Mouse (Mus musculus) intestine, postnatal 0 days (tissue): ENCODE results near the gene Klc1. TPM values are rescaled to one million over a fixed set of nuclear protein-coding genes. Genes with fewer than 3 reads are reported as not detected.

ENCODE experiments used
- ATAC-seq: fragments of 200-750 bp; cut with Nextera tagmentation; 2 replicates; pipeline ENCODE4 v1.8.0; 2017; ENCODE audit warnings: mild to moderate bottlenecking, moderate TSS enrichment, moderate library complexity
- H3K27ac ChIP-seq: fragments of 300-500 bp; sonication (generic); 2 replicates; pipeline ENCODE4 v1.5.1; 2014; ENCODE audit warnings: mild to moderate bottlenecking, low read depth, low read length, moderate library complexity
- H3K27me3 ChIP-seq: fragments of 300-500 bp; sonication (generic); replicated peaks from 2 replicates; pipeline ENCODE4 v1.6.1; 2014; ENCODE audit warnings: low read length, mixed read lengths; ENCODE audit not compliant: control insufficient read depth, insufficient read depth
- H3K36me3 ChIP-seq: fragments of 300-500 bp; sonication (generic); 2 replicates; pipeline ENCODE4 v1.6.1; 2014; ENCODE audit warnings: mild to moderate bottlenecking, moderate library complexity; ENCODE audit not compliant: control insufficient read depth, insufficient read depth
- H3K4me1 ChIP-seq: fragments of 300-500 bp; sonication (generic); replicated peaks from 2 replicates; pipeline ENCODE4 v1.6.1; 2014; ENCODE audit warnings: antibody characterized with exemption, low read length, mixed read lengths; ENCODE audit not compliant: control insufficient read depth, insufficient read depth
- H3K4me2 ChIP-seq: fragments of 300-500 bp; sonication (generic); replicated peaks from 2 replicates; pipeline ENCODE4 v1.6.1; 2014; ENCODE audit warnings: low read depth, mild to moderate bottlenecking, moderate library complexity
- H3K4me3 ChIP-seq: fragments of 300-500 bp; sonication (generic); 2 replicates; pipeline ENCODE4 v1.5.1; 2014; ENCODE audit warnings: low read depth, low read length
- H3K9ac ChIP-seq: fragments of 300-500 bp; sonication (generic); 2 replicates; pipeline ENCODE4 v1.6.1; 2014; ENCODE audit warnings: mild to moderate bottlenecking, low read depth, low read length
- H3K9me3 ChIP-seq: fragments of 300-500 bp; sonication (generic); 2 replicates; pipeline ENCODE4 v1.6.1; 2016; ENCODE audit warnings: mixed run types; ENCODE audit not compliant: control insufficient read depth
- CTCF ChIP-seq: sonication (generic); IDR thresholded peaks from 2 replicates; pipeline ENCODE4 v1.5.1; 2016; ENCODE audit warnings: low read depth, mild to moderate bottlenecking, control low read depth, antibody characterized with exemption, moderate library complexity
- WGBS: fragments of 180-500 bp; shearing (Covaris S2); extraction: QIAGEN DNeasy Blood & Tissue Kit; methylation state at CpG from one replicate; pipeline ENCODE4 v1.1.7; 2014; 5-methylcytosine and 5-hydroxymethylcytosine counted together
- polyA plus RNA-seq: library from polyadenylated mRNA; unstranded; fragments of >200 nt; fragmentation: Nextera tagmentation; extraction: Ambion mirVana; gene quantifications from 2 replicates; pipeline ENCODE4 v1.2.1, GENCODE M21; 2015

Gene Klc1
- polyA plus RNA-seq, 1 experiment from 2014 or later, result 42.9 TPM

DNA sequence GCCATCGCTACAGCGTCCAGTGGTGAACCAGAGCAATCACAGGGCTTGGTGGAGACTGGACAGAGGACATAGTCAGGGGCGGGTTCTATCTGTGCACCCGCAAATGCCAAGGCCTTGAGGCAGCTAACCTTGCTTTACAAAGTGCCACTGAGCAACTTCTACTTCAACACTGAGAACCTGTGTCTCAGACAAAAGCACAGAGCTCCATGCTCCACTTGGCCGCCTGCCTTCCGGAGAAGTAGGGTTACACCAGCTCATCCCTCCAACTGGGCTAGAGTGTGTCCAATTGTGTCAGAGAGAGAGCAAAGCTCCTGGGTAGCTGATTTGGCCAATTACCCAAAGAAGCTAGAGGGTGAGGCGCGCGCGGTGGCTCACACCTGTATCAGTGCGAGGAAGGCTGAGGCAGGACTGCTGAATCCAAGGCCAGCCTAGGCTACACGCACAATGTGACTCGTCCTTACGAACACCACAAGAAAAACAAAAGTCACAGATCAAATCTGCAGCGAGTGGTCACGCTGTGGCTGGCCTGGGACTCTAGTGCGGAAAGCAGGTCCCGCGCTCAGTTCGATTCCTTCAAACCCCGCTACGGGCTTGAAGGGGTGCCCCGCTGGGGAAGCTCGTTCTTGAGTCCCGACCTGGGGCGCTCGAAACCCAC is 54.6 kb downstream of the Klc1 start:
- H3K4me2 ChIP-seq, result peak overlapping the region; percentile 85
- H3K27ac ChIP-seq, result peak overlapping the region; percentile 64
- no peak for ATAC-seq
- WGBS, result 3% methylated on average over 27 of the region's 27 CpGs
- H3K27me3 ChIP-seq, result no peaks in the 10 kb centered on the region
- H3K4me1 ChIP-seq, result peaks cover 10% of the 10 kb centered on the region; the same call in 1 of the 2 replicates
- peak overlapping the region; percentile 61 for H3K4me3 ChIP-seq
- H3K36me3 ChIP-seq, result peaks cover 7% of the 10 kb centered on the region; the same call in 1 of the 2 replicates
- TF ChIP-seq CTCF, result no peak
- peak overlapping the region; percentile 67 for H3K9ac ChIP-seq
- no peaks in the 10 kb centered on the region for H3K9me3 ChIP-seq

DNA sequence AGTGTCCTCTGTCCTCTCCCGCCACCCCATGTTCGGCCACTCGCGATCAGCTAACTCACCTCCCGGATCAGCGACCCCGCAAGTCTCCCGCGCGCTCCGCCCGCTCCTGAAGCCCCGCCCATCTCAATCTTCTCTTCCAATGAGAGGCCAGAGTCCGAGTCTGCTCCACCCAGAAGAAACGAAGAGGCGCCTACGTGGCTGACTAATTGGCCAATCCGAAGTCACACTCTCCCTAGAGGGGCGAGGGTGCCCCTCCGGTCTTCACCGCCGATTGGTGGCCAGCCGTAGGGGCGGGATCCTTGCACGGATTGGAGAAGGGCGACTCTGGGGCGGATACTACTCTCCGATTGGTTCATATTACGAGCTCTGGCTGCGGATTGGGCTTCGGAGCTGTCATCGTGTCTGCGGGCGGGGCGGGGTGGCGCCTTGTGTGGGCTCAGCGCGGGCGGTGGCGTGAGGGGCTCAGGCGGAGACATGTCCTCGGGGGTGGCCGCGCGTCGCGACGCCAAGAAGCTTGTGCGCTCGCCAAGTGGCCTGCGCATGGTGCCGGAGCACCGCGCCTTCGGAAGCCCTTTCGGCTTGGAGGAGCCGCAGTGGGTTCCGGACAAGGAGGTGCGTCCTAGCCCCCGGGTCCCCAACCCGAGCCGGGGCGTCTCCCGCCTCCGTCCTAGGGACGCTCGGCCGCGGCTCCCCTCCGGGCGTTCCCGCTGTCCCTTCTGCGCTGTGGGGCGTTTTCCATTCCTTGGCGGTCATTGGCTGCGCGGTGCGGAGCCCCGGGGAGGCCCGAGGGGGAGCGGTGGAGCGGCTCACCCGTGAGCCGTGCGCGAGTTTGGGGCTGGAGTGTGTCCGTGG is 55.3 kb downstream of the Klc1 start, which contains the start of the genes Xrcc3 and Zfyve21:
TSS of gene Xrcc3 (minus strand) at position 108 of the 852 bp plus-strand sequence.
TSS of gene Zfyve21 (plus strand) at position 405 of the 852 bp plus-strand sequence.
- H3K4me2 ChIP-seq, result peak within 1 kb of the TSS; percentile 85
- WGBS, result under 1% methylated on average over 87 of the region's 87 CpGs
- H3K36me3 ChIP-seq, result 0 out of 2 replicates have a peak, but pooled peaks cover 4% of the 10 kb centered on the region
- no peaks in the 10 kb centered on the region for H3K27me3 ChIP-seq
- peak; percentile 91 for ATAC-seq
- peak within 1 kb of the TSS; percentile 61 for H3K4me3 ChIP-seq
- no peak for TF ChIP-seq CTCF
- peak within 1 kb of the TSS; percentile 94 for H3K27ac ChIP-seq
- H3K9ac ChIP-seq, result peak within 1 kb of the TSS; percentile 67
- peaks cover 10% of the 10 kb centered on the region; the same call in 1 of the 2 replicates for H3K4me1 ChIP-seq
- no peaks in the 10 kb centered on the region for H3K9me3 ChIP-seq

GRCm38 (mm10) chr12:111814769-111815762 is 56.4 kb downstream of the Klc1 start:
- peak overlapping the region; percentile 94 for H3K27ac ChIP-seq
- peaks cover 5% of the 10 kb centered on the region; the same call in 1 of the 2 replicates for H3K4me1 ChIP-seq
- no peak for TF ChIP-seq CTCF
- H3K9ac ChIP-seq, result peak overlapping the region; percentile 63
- 0 out of 2 replicates have a peak, but pooled peaks cover 4% of the 10 kb centered on the region for H3K36me3 ChIP-seq
- 15% methylated on average over 19 of the region's 19 CpGs for WGBS
- H3K9me3 ChIP-seq, result no peaks in the 10 kb centered on the region
- peak; percentile 31 for ATAC-seq
- H3K4me2 ChIP-seq, result peak overlapping the region; percentile 85
- no peaks in the 10 kb centered on the region for H3K27me3 ChIP-seq
- peak overlapping the region; percentile 61 for H3K4me3 ChIP-seq

GRCm38 (mm10) chr12:111816528-111816927 is 57.9 kb downstream of the Klc1 start:
- H3K36me3 ChIP-seq, result 0 out of 2 replicates have a peak, but pooled peaks cover 4% of the 10 kb centered on the region
- H3K9ac ChIP-seq, result no peak overlapping the region
- H3K4me1 ChIP-seq, result peaks cover 5% of the 10 kb centered on the region; the same call in 1 of the 2 replicates
- peak overlapping the region; percentile 94 for H3K27ac ChIP-seq
- no peak for TF ChIP-seq CTCF
- ATAC-seq, result no peak
- H3K27me3 ChIP-seq, result no peaks in the 10 kb centered on the region
- peak overlapping the region; percentile 85 for H3K4me2 ChIP-seq
- no peaks in the 10 kb centered on the region for H3K9me3 ChIP-seq
- H3K4me3 ChIP-seq, result peak overlapping the region; percentile 61
- 32% methylated on average over 13 of the region's 13 CpGs for WGBS

DNA sequence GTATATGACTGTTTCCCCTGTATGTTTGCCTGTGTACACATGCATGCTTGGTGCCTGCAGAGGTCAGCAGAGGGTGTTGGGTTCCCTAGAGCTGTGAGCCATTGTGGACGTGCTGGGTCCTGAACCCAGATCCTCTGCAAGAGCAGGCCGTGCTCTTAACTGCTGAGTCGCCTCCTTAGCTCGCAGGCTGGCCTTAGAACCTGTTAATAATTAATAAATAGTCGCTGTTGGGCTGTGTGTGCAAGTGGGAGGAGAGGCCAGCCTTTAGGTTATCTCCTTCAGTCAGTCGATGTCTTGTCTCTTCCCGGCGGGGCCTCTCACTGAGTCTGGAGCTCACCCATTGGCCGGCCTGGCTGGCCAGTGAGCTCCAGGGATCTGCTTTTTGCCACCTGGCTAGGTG is 58.3 kb downstream of the Klc1 start:
- Histone ChIP-seq H3K9ac (no peak overlapping the region), H3K4me3 (no peak overlapping the region), H3K27ac (peak overlapping the region; percentile 94; the same call in 1 of the 2 replicates), H3K9me3 (no peaks in the 10 kb centered on the region), H3K27me3 (no peaks in the 10 kb centered on the region), H3K36me3 (0 out of 2 replicates have a peak, but pooled peaks cover 4% of the 10 kb centered on the region), H3K4me2 (peak overlapping the region; percentile 85), H3K4me1 (peaks cover 5% of the 10 kb centered on the region; the same call in 1 of the 2 replicates)
- 41% methylated on average over 9 of the region's 9 CpGs for WGBS
- peak; percentile 20; the same call in 1 of the 2 replicates for ATAC-seq
- TF ChIP-seq CTCF, result peak; percentile 33; the same call in 1 of the 2 replicates
